Mouse (Mus musculus) adrenal gland, postnatal 10 days (tissue): Measurements from ENCODE around the gene Gsto2. TPM values are rescaled to one million over a fixed set of nuclear protein-coding genes. Genes with fewer than 3 reads are reported as not detected.

Source experiments
- DNase-seq: peaks from one replicate; pipeline ENCODE4 v3.0.0; 2021; ENCODE audit warnings: mixed read lengths
- microRNA-seq: library from miRNA; unstranded; fragments of <30 nt; microRNA quantifications from one replicate; pipeline ENCODE4 v1.2.0, GENCODE M21; 2021
- total RNA-seq, 2 experiments: library from RNA; stranded (reverse); gene quantifications; 2 replicates each; pipeline ENCODE4 v1.2.3; 2021

The Gsto2 gene
- total RNA-seq, 2 experiments from 2014 or later: 2.6 to 3.7 TPM

GRCm38 (mm10) chr19:47919966-47920375 is 54.6 kb downstream of the Gsto2 start:
- DNase-seq: peak; percentile 44

GRCm38 (mm10) chr19:47925819-47926218 is 60.5 kb downstream of the Gsto2 start:
- no peak for DNase-seq

- DNase-seq: no peak
Observed at GRCm38 (mm10) chr19:47927032-47927431, 61.7 kb downstream of the Gsto2 start.

- no peak for DNase-seq
Observed at GRCm38 (mm10) chr19:47929043-47929442, 63.7 kb downstream of the Gsto2 start.

- peak; percentile 33 for DNase-seq
Observed at GRCm38 (mm10) chr19:47931982-47932638, 66.8 kb downstream of the Gsto2 start.

- DNase-seq: no peak
Observed at GRCm38 (mm10) chr19:47934146-47934545, 68.8 kb downstream of the Gsto2 start.

- no peak for DNase-seq
Observed at GRCm38 (mm10) chr19:47934636-47935238, 69.4 kb downstream of the Gsto2 start.

- DNase-seq: no peak
Observed at GRCm38 (mm10) chr19:47935530-47935929, 70.2 kb downstream of the Gsto2 start.

Small RNA genes within 50 kb of the gene (microRNA-seq; reads per million reads assigned to microRNA genes)
- gene Gm22240: not detected

Other genes starting within 250 kb of the Gsto2 start
- gene Col17a1, start 173.4 kb upstream of the Gsto2 start, total RNA-seq: under 1 TPM; 0.27 to 0.33 TPM
- gene Sfr1, start 133.9 kb upstream of the Gsto2 start, total RNA-seq: 10 to 100 TPM; 80.7 to 88.4 TPM
- gene Gsto1, start 10.6 kb upstream of the Gsto2 start, total RNA-seq: 100 to 1,000 TPM; 158 to 159 TPM
- not detected for gene Cfap43, start 53.8 kb downstream of the Gsto2 start, total RNA-seq
- gene Itprip, start 53.8 kb downstream of the Gsto2 start, total RNA-seq: 10 to 100 TPM; 11.7 to 14.5 TPM
- under 1 TPM in 1 of 2 experiments, not detected in 1; 0.06 TPM for gene Cfap58, start 72.1 kb downstream of the Gsto2 start, total RNA-seq